ENCODE assay signal across 8 mouse cellular contexts in the genomic region with DNA sequence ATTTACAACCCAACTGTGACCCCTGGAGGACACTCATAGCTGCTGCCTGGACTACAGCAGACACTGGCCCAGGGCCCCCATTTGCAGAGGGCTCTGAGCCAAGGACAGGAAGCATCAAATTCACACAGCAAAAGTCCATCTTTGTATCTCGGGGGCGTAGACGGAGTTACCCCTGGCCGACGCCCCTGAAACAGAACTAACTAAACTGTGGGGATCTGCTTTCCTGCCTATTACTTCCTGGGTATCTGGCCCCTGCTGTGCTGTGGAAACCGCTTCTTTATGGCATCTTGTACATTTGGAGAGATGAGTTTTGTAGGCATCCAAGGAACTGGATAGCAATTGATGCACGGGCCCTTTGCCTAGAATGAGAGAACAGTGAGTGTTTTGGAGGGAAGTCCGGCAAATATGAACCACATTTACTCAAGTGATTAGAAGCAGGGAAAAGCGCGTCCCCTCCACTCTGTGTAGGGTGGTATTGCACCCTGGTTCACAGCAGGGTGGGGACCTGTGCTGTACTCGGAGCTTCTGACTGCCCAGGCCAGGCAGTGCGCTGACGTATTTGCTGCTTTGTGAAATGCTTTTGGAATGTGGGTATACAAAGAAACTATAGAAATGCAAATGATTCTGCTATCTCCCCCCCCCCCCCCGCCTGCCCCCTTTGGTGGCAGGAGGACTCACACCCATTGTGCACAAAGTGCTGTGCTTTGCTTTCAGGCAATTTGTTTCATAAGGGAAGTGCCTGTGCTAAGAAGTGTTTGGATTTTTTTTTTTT.
DNase-seq lines count a peak whose midpoint lies in the region; ATAC-seq lines count a peak whose summit lies in the region.

No protein-coding gene starts in this region.

- H3K9ac ChIP-seq in hindbrain, embryonic 15.5 days = 0 out of 2 replicates have a peak overlapping the region, but pooled peaks have one; percentile 12
- no peak overlapping the region for H3K9ac ChIP-seq in stomach, embryonic 15.5 days

- H3K27me3 ChIP-seq in hindbrain, embryonic 15.5 days = no peaks in the 10 kb centered on the region
- no peaks in the 10 kb centered on the region for H3K27me3 ChIP-seq in midbrain, embryonic 10.5 days (ENCODE audit: low read depth, poor library complexity, severe bottlenecking)
- no peaks in the 10 kb centered on the region for H3K27me3 ChIP-seq in stomach, embryonic 15.5 days (replicated peaks)

- ATAC-seq in hindbrain, embryonic 15.5 days (ENCODE audit: low FRiP score, low read depth) = peak; percentile 89
- ATAC-seq in stomach, embryonic 15.5 days (ENCODE audit: insufficient read depth, low FRiP score, low read depth) = peak; percentile 75
- no peak for ATAC-seq in erythroid progenitor cell, adult 5-6 weeks (replicated peaks; ENCODE audit: low FRiP score, poor library complexity, severe bottlenecking)

- DNase-seq in R1 (ENCODE audit: low read depth, low spot score) = peak; percentile 79
- peak; percentile 30 to 70 for DNase-seq in cerebellum, postnatal 4 days (ENCODE audit: low spot score in 2 of 2)
- DNase-seq in gastrocnemius, postnatal 10 days = peak; percentile 62
- DNase-seq in left cerebral cortex, postnatal 10 days (ENCODE audit: extremely low spot score in 1 of 2, low spot score in 2 of 2) = peak; percentile 40 to 57
- DNase-seq in midbrain, embryonic 10.5 days (ENCODE audit: low spot score) = peak; percentile 79

- intact Hi-C loops in left cerebral cortex, postnatal 10 days (cut with DNase I) = no loop called here

- no peaks in the 10 kb centered on the region for H3K9me3 ChIP-seq in hindbrain, embryonic 15.5 days
- H3K9me3 ChIP-seq in midbrain, embryonic 10.5 days (replicated peaks) = no peaks in the 10 kb centered on the region
- no peaks in the 10 kb centered on the region for H3K9me3 ChIP-seq in stomach, embryonic 15.5 days

- 9% methylated on average over 14 of the region's 14 CpGs for WGBS in hindbrain, embryonic 15.5 days
- WGBS in midbrain, embryonic 10.5 days = 3% methylated on average over 14 of the region's 14 CpGs
- 21% methylated on average over 14 of the region's 14 CpGs for WGBS in stomach, embryonic 15.5 days

- no peaks in the 10 kb centered on the region for H3K36me3 ChIP-seq in hindbrain, embryonic 15.5 days
- no peaks in the 10 kb centered on the region for H3K36me3 ChIP-seq in midbrain, embryonic 10.5 days
- H3K36me3 ChIP-seq in stomach, embryonic 15.5 days = no peaks in the 10 kb centered on the region

- H3K4me1 ChIP-seq in hindbrain, embryonic 15.5 days (replicated peaks) = peaks cover 20% of the 10 kb centered on the region
- H3K4me1 ChIP-seq in midbrain, embryonic 10.5 days = peaks cover 26% of the 10 kb centered on the region
- peaks cover 5% of the 10 kb centered on the region; the same call in 1 of the 2 replicates for H3K4me1 ChIP-seq in stomach, embryonic 15.5 days

- peak overlapping the region; percentile 67 for H3K27ac ChIP-seq in hindbrain, embryonic 15.5 days (replicated peaks)
- peak overlapping the region; percentile 89 for H3K27ac ChIP-seq in midbrain, embryonic 10.5 days (replicated peaks)
- no peak overlapping the region for H3K27ac ChIP-seq in stomach, embryonic 15.5 days

- peak overlapping the region; percentile 17 for H3K4me3 ChIP-seq in hindbrain, embryonic 15.5 days
- peak overlapping the region; percentile 46 for H3K4me3 ChIP-seq in midbrain, embryonic 10.5 days
- no peak overlapping the region for H3K4me3 ChIP-seq in stomach, embryonic 15.5 days (replicated peaks)

- H3K4me2 ChIP-seq in hindbrain, embryonic 15.5 days = peak overlapping the region; percentile 46
- H3K4me2 ChIP-seq in stomach, embryonic 15.5 days = peak overlapping the region; percentile 45
